Mouse (Mus musculus) erythroid progenitor cell, adult 5-6 weeks (primary cell): ENCODE results near the gene Zdhhc22. TPM values are rescaled to one million over a fixed set of nuclear protein-coding genes. Genes with fewer than 3 reads are reported as not detected.

Experiments used
- ATAC-seq: replicated peaks from 2 replicates; pipeline ENCODE4 v1.8.0; 2016; ENCODE audit warnings: moderate number of reproducible peaks, mild to moderate bottlenecking, moderate TSS enrichment, inconsistent platforms; ENCODE audit not compliant: poor library complexity, low FRiP score, severe bottlenecking
- total RNA-seq, 2 experiments: library from RNA; stranded (forward) in 1 of 2; stranded (reverse) in 1 of 2; fragments of 150-400 nt in 1 of 2; fragments of 186-747, 209-891 nt in 1 of 2; gene quantifications; 2 replicates each; pipeline versions ENCODE4 v1.2.3 to v1.2.4; 2015 to 2017; ENCODE audit warnings: low replicate concordance in 2 of 2

Gene Zdhhc22
- total RNA-seq (2015; ENCODE audit: low replicate concordance) (not detected in 2 replicates), total RNA-seq (2017; ENCODE audit: low replicate concordance) (not detected in 2 replicates)

DNA sequence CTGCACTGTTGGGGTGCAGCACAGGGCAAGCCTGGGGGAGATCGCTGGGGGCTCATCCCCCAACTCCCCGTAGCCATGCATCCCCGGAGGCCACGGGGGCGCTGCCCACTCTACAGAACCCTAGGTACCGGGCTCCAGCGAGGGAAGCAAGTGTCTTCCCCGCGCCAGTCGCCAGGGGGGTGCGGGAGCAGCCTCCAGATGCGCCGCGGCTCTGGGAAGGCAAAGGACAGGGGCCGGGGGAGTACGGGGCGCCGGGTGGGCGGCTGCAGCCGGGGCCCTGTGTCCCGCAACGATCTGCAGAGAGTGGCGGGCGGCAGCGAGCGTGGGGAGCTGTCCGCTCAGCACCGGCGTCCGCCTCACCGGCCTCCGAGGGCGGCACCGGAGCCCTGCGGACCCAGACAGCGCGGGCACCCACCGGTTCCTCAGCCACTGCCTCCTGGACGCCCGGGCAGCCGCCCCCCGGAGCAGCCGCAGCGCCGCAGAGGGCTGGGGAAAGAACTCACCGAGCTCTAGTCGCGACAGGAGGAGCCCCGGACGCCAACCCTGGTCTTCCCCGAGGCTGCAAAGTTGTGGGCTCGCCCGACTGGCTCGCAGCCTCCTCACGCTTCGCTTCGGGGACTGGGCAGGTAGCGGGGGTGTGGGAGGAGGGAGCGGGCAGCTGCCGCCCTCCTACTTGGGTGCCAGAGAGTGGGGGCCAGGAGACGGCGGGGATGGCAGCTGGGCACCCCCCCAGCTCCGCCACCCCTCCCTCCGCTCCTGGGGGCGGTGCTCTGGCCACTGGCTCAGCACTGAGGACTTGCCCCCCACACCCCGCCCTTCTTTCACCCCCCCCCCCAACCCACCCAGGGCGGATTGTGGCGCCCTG lies at the start of gene Zdhhc22:
Gene Zdhhc22 (minus strand): TSS at position 541 of the 865 bp plus-strand sequence.
- no peak for ATAC-seq

GRCm38 (mm10) chr12:87036631-87037030 lies 46.4 kb upstream of the Zdhhc22 start:
- ATAC-seq = no peak

GRCm38 (mm10) chr12:87031163-87031763 lies 41.0 kb upstream of the Zdhhc22 start:
- ATAC-seq = no peak

DNA sequence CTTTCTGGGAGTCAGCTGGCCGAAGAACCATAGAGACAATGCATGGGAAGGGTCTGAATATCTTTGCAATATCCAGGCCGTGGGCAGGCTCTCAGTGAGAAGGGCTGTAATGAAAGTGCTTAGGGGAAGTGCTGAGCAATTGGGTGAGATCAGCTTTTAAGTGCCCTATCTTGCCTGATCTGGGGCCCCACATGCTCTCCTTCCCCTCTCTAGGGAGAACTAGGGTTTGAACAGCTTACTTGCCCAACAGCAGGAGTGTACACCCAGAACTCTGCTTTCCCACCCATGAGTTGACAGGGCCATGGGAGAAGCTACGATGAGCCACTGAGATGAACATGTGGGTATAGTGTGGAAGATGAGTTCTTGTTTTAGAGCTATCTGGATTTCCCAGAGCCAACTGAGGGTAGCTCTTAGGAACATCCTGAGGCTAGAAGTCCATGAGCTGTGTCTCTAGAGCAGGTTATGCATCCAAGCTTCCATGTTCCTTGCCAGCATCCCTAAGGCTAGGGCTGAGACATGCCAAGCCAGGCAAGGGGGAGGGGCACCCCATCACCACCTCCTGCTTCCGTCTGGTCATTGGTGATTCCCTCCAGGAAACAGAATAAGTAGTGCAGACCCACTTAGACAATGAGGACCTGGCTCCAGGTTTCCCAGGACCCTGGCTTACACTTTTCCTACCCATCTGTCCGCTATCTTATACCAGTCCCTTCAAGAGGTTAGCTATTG lies 39.2 kb upstream of the Zdhhc22 start:
- ATAC-seq = no peak

GRCm38 (mm10) chr12:87028068-87028467 lies 37.8 kb upstream of the Zdhhc22 start:
- no peak for ATAC-seq

DNA sequence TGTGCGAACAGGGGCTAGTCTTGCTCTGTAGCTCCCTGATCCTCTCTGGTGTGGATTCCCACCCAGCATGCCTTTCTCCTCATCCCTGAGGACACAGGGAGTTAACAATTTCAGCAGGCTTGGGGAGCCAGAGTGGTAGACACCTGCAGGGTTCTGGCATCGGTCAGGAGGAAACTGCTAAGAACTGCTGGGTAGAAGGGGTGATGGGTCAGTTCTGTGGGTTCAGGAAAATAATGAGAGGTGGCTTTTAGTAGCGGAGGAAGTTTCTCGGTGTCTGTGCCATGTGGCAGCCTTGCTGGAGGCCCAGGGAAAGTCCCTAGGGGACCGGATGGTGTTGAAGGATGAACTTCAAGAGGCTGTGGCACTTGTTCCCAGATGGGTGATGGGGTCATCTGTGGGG lies 37.2 kb upstream of the Zdhhc22 start:
- ATAC-seq = no peak

GRCm38 (mm10) chr12:87026871-87027240 lies 36.6 kb upstream of the Zdhhc22 start:
- no peak for ATAC-seq

DNA sequence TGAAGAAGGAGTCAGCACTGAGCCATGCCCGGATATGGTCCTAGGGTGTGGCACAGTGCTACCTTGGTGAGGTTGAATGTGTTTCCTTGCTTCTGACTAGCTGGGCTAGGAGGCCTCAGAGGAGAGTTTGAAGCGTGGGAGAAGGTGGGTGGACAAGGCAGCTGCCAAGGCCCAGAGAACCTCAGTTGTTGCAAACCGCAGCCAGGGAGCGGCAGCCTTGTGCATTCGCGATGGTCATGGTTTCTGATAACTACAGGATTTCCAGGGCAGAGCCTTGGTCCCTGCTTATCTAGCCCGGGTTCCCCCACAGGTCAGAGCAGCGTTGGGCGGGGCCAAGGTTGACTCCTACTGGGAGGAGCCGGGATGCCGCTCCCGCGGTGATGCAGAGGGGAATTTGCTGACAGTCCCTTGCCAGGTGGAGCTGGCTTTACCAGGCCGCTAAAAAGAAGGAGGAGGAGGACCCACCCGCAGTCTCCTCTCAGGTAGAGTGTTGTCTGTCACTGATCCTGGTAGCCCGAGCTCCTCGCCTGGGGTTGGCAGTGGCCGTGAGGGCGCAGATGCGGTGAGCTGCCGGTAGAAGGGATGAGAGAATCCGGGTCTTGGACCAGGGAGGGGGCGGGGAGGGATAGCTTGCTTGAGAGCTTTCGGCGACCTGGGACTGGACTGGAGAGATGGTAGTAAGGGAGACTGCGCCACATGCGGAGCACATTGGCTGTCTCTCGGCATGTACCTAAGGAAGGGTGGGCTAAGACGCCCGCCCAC lies 36.1 kb upstream of the Zdhhc22 start:
- 0 out of 2 replicates have a peak, but pooled peaks have one; percentile 40 for ATAC-seq

GRCm38 (mm10) chr12:87023456-87023855 lies 33.2 kb upstream of the Zdhhc22 start:
- no peak for ATAC-seq

- no peak for ATAC-seq
Observed at GRCm38 (mm10) chr12:87022006-87022405, 31.8 kb upstream of the Zdhhc22 start.

DNA sequence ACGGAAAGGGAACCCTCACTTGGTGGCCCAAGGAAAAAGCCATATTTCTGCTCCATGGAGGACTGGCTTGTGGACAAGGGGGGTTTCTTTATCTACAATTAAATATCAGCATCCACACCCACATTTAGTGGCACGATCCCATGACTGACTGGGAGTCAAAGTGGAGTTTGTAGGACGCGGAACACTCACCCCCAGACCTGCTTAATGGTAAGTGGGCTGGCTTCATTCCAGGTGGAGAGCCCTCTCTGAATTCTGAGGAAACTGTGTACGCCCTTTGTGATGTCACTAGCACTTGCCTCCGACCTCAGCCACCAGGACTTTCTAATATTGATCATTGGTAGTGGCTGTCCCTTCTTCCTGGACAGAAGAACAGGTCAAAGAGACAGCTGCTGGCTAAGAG lies 30.8 kb upstream of the Zdhhc22 start, which contains the start of gene Tmem63c:
Gene Tmem63c (plus strand): TSS at position 301 of the 400 bp plus-strand sequence.
- ATAC-seq = no peak

DNA sequence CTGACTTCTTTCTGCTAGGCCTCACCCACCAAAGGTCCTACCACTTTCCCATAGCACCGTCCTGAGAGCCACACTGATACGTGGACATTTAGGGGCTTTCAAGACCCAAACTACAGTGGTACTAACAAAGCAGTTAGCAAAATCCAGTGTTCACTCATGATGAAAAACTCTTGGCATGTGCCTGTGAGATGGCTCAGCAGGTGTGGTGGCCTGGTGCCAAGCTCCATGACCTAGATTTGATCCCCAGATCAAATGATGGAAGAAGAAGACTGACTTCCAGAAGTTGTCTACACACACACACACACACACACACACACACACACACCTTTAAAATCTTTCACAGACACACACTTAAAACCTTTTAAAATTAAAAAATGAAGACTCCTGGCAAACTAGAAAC lies 28.5 kb upstream of the Zdhhc22 start:
- no peak for ATAC-seq

DNA sequence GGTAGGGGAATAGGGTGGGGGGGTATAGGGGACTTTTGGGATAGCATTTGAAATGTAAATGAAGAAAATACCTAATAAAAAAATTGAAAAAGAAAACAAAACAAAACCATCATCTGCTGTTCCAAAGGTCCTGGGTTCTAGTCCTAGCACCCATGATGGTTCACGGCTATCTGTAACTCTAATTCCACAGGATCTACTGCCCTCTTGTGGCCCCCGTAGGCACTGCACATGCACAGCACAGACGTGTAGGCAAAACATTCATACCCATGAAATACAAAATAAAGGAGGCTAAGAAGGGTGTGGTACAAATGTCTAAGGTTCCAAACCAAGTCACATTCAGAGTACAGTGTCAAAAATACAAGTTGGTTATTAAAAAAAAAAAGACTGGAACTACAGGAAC lies 26.8 kb upstream of the Zdhhc22 start:
- ATAC-seq = 0 out of 2 replicates have a peak, but pooled peaks have one; percentile 39

DNA sequence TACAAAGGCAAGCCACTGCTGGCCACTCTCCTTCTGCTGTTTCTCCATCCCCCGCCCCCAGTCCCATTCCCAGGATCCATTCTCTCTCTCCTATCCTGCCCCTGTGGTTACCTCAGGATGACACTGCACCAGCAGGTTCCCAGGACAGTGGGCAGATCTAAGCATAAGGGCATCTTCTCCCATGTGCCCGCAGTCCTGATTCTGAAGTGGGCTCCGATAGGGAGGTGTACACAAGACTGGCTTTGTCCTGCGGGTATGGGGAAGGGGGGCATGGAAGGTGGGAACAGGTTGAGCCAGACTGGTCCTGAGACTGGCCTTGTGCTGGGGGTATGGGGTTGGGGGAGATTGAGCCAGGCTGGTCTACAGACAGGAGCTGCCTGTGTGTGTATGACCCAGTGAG lies 14.4 kb upstream of the Zdhhc22 start:
- ATAC-seq = no peak

DNA sequence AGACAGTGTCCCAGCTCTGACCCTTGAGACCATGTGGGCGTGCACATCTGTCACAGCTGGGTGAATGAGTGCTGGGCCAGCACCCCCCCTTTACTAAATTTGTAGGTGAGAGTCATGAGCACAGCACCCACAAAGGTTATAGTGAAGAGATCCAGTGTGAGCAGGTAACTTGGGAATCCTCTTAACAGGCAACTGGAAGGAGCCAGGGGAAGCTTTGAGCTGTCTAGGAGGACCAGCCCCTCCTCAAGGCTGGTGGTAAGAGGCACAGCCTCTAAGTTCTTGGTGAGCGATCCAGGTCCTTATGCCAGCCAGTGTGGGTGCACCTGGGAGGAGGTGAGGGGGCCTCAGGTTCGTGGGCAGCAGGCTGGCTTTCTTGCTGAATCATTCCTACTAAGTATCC lies 13.4 kb upstream of the Zdhhc22 start:
- ATAC-seq = no peak

GRCm38 (mm10) chr12:87002815-87003214 lies 12.6 kb upstream of the Zdhhc22 start:
- ATAC-seq = no peak

GRCm38 (mm10) chr12:87002209-87002608 lies 12.0 kb upstream of the Zdhhc22 start:
- ATAC-seq = no peak

DNA sequence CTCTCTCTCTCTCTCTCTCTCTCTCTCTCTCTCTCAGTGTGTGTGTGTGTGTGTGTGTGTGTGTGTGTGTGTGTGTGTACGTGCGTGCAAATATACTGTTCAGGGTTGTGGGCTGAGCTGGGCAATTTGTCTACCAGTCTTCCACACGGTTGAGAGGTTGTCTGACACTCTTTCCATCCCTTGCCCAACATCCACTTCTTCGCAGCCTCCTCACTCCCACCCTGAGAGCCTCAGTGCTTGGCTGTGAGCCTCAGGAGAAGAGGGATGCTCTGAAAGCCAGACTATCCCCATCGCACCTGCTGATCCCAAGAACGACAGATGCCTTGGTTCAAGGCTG lies 10.6 kb upstream of the Zdhhc22 start:
- ATAC-seq = no peak

GRCm38 (mm10) chr12:87000151-87000839 lies 10.1 kb upstream of the Zdhhc22 start:
- no peak for ATAC-seq
